Mouse (Mus musculus) MEL (cell line): ENCODE data around the gene Zic5. TPM values are rescaled to one million over a fixed set of nuclear protein-coding genes. Genes with fewer than 3 reads are reported as not detected.

ENCODE experiments used
- DNase-seq: peaks from one replicate; pipeline ENCODE4 v3.0.0; 2011; ENCODE audit warnings: low read depth, low spot score
- H3K27ac ChIP-seq: 2 replicates; pipeline ENCODE4 v1.5.1; 2012; ENCODE audit warnings: low read depth, mild to moderate bottlenecking, control low read depth, low read length, moderate library complexity; ENCODE audit not compliant: control insufficient read depth
- H3K27me3 ChIP-seq, 2 experiments: fragments of 150-350 bp in 1 of 2; sonication (generic) in 1 of 2; 2 replicates each; pipeline ENCODE4 v1.6.1; 2012; ENCODE audit warnings: low read length in 2 of 2, mild to moderate bottlenecking in 2 of 2, improper control_type of control experiment in 1 of 2, moderate library complexity in 1 of 2; ENCODE audit not compliant: insufficient read depth in 2 of 2, control insufficient read depth in 1 of 2
- H3K36me3 ChIP-seq, 2 experiments: 2 replicates each; pipeline ENCODE4 v1.6.1; 2012 to 2014; ENCODE audit warnings: low read length in 2 of 2, improper control_type of control experiment in 1 of 2, inconsistent platforms in 1 of 2, mild to moderate bottlenecking in 1 of 2; ENCODE audit not compliant: insufficient read depth in 2 of 2, control insufficient read depth in 1 of 2
- H3K4me1 ChIP-seq, 2 experiments: fragments of 150-350 bp in 1 of 2; sonication (generic) in 1 of 2; 2 replicates each; pipeline ENCODE4 v1.6.1; 2012; ENCODE audit warnings: low read length in 2 of 2, improper control_type of control experiment in 1 of 2, mild to moderate bottlenecking in 1 of 2; ENCODE audit not compliant: insufficient read depth in 2 of 2, control insufficient read depth in 1 of 2
- H3K4me3 ChIP-seq, 2 experiments: fragments of 150-350 bp in 1 of 2; sonication (generic) in 1 of 2; 2 replicates each; pipeline ENCODE4 v1.5.1; 2012; ENCODE audit warnings: low read depth in 2 of 2, low read length in 2 of 2, mild to moderate bottlenecking in 2 of 2, moderate library complexity in 2 of 2, control low read depth in 1 of 2, improper control_type of control experiment in 1 of 2; ENCODE audit not compliant: control insufficient read depth in 1 of 2, insufficient read depth in 1 of 2
- H3K79me2 ChIP-seq: 2 replicates; pipeline ENCODE4 v1.6.1; 2012; ENCODE audit warnings: mild to moderate bottlenecking, low read length, moderate library complexity; ENCODE audit not compliant: control insufficient read depth, poor library complexity, insufficient read depth
- H3K9ac ChIP-seq: 2 replicates; pipeline ENCODE4 v1.6.1; 2012; ENCODE audit warnings: low read depth, mild to moderate bottlenecking, control low read depth, low read length, moderate library complexity; ENCODE audit not compliant: control insufficient read depth, poor library complexity, severe bottlenecking
- H3K9me3 ChIP-seq: fragments of 150-350 bp; sonication (generic); replicated peaks from 2 replicates; pipeline ENCODE4 v1.6.1; 2012; ENCODE audit warnings: mild to moderate bottlenecking, low read length, improper control_type of control experiment, moderate library complexity; ENCODE audit not compliant: insufficient read depth
- ELF1 ChIP-seq: IDR thresholded peaks from 2 replicates; pipeline ENCODE4 v1.6.1; 2014; ENCODE audit warnings: low read depth, mild to moderate bottlenecking, inconsistent platforms, low read length, improper control_type of control experiment, moderate library complexity
- ETS1 ChIP-seq: IDR thresholded peaks from 2 replicates; pipeline ENCODE4 v1.6.1; 2012; ENCODE audit warnings: low read depth, mild to moderate bottlenecking, inconsistent platforms, low read length, improper control_type of control experiment, moderate library complexity
- GATA1 ChIP-seq: IDR thresholded peaks from 2 replicates; pipeline ENCODE4 v1.6.1; 2011; ENCODE audit warnings: low read depth, low read length, improper control_type of control experiment
- MAFK ChIP-seq: IDR thresholded peaks from 2 replicates; pipeline ENCODE4 v1.6.1; 2011; ENCODE audit warnings: low read depth, mild to moderate bottlenecking, low read length, improper control_type of control experiment, borderline replicate concordance
- MXI1 ChIP-seq: IDR thresholded peaks from 2 replicates; pipeline ENCODE4 v1.6.1; 2011; ENCODE audit warnings: mild to moderate bottlenecking, low read depth, low read length, improper control_type of control experiment
- MYB ChIP-seq: IDR thresholded peaks from 2 replicates; pipeline ENCODE4 v1.6.1; 2011; ENCODE audit warnings: mild to moderate bottlenecking, low read depth, low read length, improper control_type of control experiment
- MYC ChIP-seq: IDR thresholded peaks from 2 replicates; pipeline ENCODE4 v1.6.1; 2011; ENCODE audit warnings: low read depth, mild to moderate bottlenecking, low read length, improper control_type of control experiment, moderate library complexity
- NRF1 ChIP-seq: IDR thresholded peaks from 2 replicates; pipeline ENCODE4 v1.6.1; 2014; ENCODE audit warnings: low read depth, mild to moderate bottlenecking, inconsistent platforms, low read length, improper control_type of control experiment, moderate library complexity; ENCODE audit not compliant: poor library complexity, insufficient read depth, severe bottlenecking
- POLR2AphosphoS2 ChIP-seq: IDR thresholded peaks from 2 replicates; pipeline ENCODE4 v1.6.1; 2011; ENCODE audit warnings: low read length, improper control_type of control experiment
- POLR2AphosphoS5 ChIP-seq: IDR thresholded peaks from 2 replicates; pipeline ENCODE4 v1.6.1; 2012; ENCODE audit warnings: low read depth, borderline replicate concordance, mild to moderate bottlenecking, inconsistent platforms, low read length, moderate library complexity, mixed read lengths
- RCOR1 ChIP-seq: IDR thresholded peaks from 2 replicates; pipeline ENCODE4 v1.6.1; 2012; ENCODE audit warnings: low read depth, mild to moderate bottlenecking, inconsistent platforms, low read length, improper control_type of control experiment
- SIN3A ChIP-seq: IDR thresholded peaks from 2 replicates; pipeline ENCODE4 v1.6.1; 2012; ENCODE audit warnings: low read length, improper control_type of control experiment, inconsistent platforms
- TAL1 ChIP-seq: IDR thresholded peaks from 2 replicates; pipeline ENCODE4 v1.6.1; 2012; ENCODE audit warnings: mild to moderate bottlenecking, inconsistent platforms, low read length, moderate library complexity, mixed read lengths
- USF1 ChIP-seq: IDR thresholded peaks from 2 replicates; pipeline ENCODE4 v1.6.1; 2014; ENCODE audit warnings: low read depth, mild to moderate bottlenecking, inconsistent platforms, low read length, improper control_type of control experiment, moderate library complexity
- ZMIZ1 ChIP-seq: IDR thresholded peaks from 2 replicates; pipeline ENCODE4 v1.6.1; 2012; ENCODE audit warnings: low read depth, mild to moderate bottlenecking, inconsistent platforms, low read length, improper control_type of control experiment, moderate library complexity
- polyA plus RNA-seq, 2 experiments: library from polyadenylated mRNA; stranded (reverse) in 1 of 2; unstranded in 1 of 2; fragments of >175 nt in 1 of 2; fragments of >200 nt in 1 of 2; gene quantifications; 2 replicates each; pipeline versions ENCODE4 v1.2.1 to v1.2.4; 2012; ENCODE audit warnings: low replicate concordance in 2 of 2, low read depth in 1 of 2; ENCODE audit not compliant: insufficient read length in 2 of 2, insufficient read depth in 1 of 2, missing spikeins in 1 of 2
- total RNA-seq: library from RNA; depleted of rRNA; stranded (reverse); fragments of 300-350 nt; gene quantifications from 2 replicates; pipeline ENCODE4 v1.2.3, GENCODE M21; 2012

Gene Zic5
- total and polyA plus RNA-seq, 3 experiments, result 10.4 to 50.6 (median 23.6) TPM

- no peak overlapping the region for H3K4me3 ChIP-seq
- TF ChIP-seq USF1 (no peak), GATA1 (no peak), ELF1 (no peak), RCOR1 (no peak), NRF1 (no peak)
- H3K4me1 ChIP-seq, result peaks cover 3 to 4% of the 10 kb centered on the region in 2 experiments; a peak in 3 of 4 replicates
- no peaks in the 10 kb centered on the region for H3K27me3 ChIP-seq
- peaks cover 4 to 14% of the 10 kb centered on the region in 2 experiments for H3K36me3 ChIP-seq
- DNase-seq, result no peak
- no peak overlapping the region for H3K27ac ChIP-seq
- H3K9me3 ChIP-seq, result no peaks in the 10 kb centered on the region
- no peak overlapping the region for H3K9ac ChIP-seq
- peaks cover 8% of the 10 kb centered on the region for H3K79me2 ChIP-seq
Measured at GRCm38 (mm10) chr14:122455562-122455958, 9.9 kb downstream of the Zic5 start.

GRCm38 (mm10) chr14:122454901-122455561 is 10.4 kb downstream of the Zic5 start:
- H3K9ac ChIP-seq, result no peak overlapping the region
- H3K27me3 ChIP-seq, result no peaks in the 10 kb centered on the region
- H3K4me1 ChIP-seq, result peaks cover 0 to 3% of the 10 kb centered on the region in 2 experiments; a peak in 2 of 4 replicates
- DNase-seq, result no peak
- no peaks in the 10 kb centered on the region for H3K9me3 ChIP-seq
- peaks cover 2 to 9% of the 10 kb centered on the region in 2 experiments for H3K36me3 ChIP-seq
- H3K27ac ChIP-seq, result no peak overlapping the region
- H3K79me2 ChIP-seq, result peaks cover 3% of the 10 kb centered on the region
- H3K4me3 ChIP-seq, result no peak overlapping the region
- TF ChIP-seq TAL1 (no peak), NRF1 (no peak), MXI1 (no peak), ETS1 (no peak), MYC (no peak), ZMIZ1 (no peak), POLR2AphosphoS2 (no peak), USF1 (no peak), MAFK (no peak), MYB (no peak), SIN3A (no peak), POLR2AphosphoS5 (no peak)
